Mouse (Mus musculus): ENCODE measurements around the gene Cic. TPM values are rescaled to one million over a fixed set of nuclear protein-coding genes. Genes with fewer than 3 reads are reported as not detected.
A peak's percentile ranks its signal among the peaks of the same experiment; 100 is the strongest.

Cic gene
- 96.1 and 107 TPM in 2 replicates for polyA plus RNA-seq (2012; rRNA removed)

DNA sequence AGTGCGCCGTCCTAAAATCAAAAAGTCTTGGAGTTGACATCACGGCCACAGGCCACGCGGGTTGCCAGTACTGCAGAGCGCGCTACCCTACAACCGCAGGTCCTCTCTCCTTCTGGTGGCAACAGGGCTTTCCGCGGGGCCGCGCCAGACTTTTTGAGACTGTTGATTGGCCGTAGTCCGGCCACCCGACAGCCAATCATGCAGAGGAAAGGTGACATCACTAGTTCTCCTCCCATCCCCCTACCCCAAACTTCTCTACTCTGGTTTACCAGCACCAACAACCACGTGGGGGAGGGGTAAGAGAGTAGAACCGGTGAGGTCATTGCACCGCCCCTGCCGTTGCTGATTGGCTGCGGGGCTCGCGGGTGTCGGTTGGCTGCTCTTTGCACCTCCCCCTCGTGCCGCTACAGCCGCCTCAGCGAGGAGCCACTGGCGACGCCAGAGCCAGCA is at the start of gene Cic:
Cic (plus strand) TSS at position 404 of the 450 bp plus-strand sequence.
- TF ChIP-seq POLR2A (IDR thresholded peaks at IDR 0.05; ENCODE audit: borderline replicate concordance, extremely low read depth, low read depth, low read length) (peak; percentile 53; the same call in 1 of the 2 replicates), CTCF (IDR thresholded peaks at IDR 0.05; ENCODE audit: insufficient read depth, low read length) (no peak)
- peak; percentile 99 for DNase-seq
- Histone ChIP-seq H3K4me1 (ENCODE audit: control insufficient read depth, insufficient read depth, low read length) (peaks cover 11% of the 10 kb centered on the region), H3K4me3 (replicated peaks; ENCODE audit: extremely low read depth, low read depth, low read length) (peak within 1 kb of the TSS; percentile 95)
- under 1% methylated on average over 29 of the region's 29 CpGs for WGBS

- WGBS: 2% methylated on average over 53 of the region's 53 CpGs
- TF ChIP-seq POLR2A (IDR thresholded peaks at IDR 0.05; ENCODE audit: borderline replicate concordance, extremely low read depth, low read depth, low read length): no peak; the same call in 1 of the 2 replicates
- no peak for TF ChIP-seq CTCF (IDR thresholded peaks at IDR 0.05; ENCODE audit: insufficient read depth, low read length)
- Histone ChIP-seq H3K4me1 (ENCODE audit: control insufficient read depth, insufficient read depth, low read length) (peaks cover 11% of the 10 kb centered on the region), H3K4me3 (replicated peaks; ENCODE audit: extremely low read depth, low read depth, low read length) (peak overlapping the region; percentile 89)
- peak; percentile 59 for DNase-seq
Observed at GRCm38 (mm10) chr7:25218705-25219415, 48.6 kb upstream of the Cic start.

DNA sequence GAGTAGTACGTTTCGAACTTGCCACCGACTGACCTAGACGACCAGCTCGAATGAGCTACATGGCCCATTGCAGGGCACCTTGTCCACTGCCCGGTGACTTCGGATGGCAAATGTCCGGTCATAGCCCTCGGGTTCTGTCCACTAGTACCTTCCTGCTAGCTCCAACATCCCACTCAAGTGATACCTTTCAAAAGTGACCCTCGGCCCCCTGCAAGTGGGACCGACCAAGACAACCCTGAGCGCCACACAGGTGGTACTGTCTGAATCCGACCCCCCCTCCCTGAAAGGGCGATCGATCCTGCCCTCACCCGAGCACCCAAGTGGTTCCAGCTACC is 48.1 kb upstream of the Cic start:
- under 1% methylated on average over 16 of the region's 16 CpGs for WGBS
- TF ChIP-seq CTCF (IDR thresholded peaks at IDR 0.05; ENCODE audit: insufficient read depth, low read length): no peak
- no peak for TF ChIP-seq POLR2A (IDR thresholded peaks at IDR 0.05; ENCODE audit: borderline replicate concordance, extremely low read depth, low read depth, low read length)
- Histone ChIP-seq H3K4me1 (ENCODE audit: control insufficient read depth, insufficient read depth, low read length) (peaks cover 11% of the 10 kb centered on the region), H3K4me3 (replicated peaks; ENCODE audit: extremely low read depth, low read depth, low read length) (peak overlapping the region; percentile 89)
- no peak for DNase-seq

DNA sequence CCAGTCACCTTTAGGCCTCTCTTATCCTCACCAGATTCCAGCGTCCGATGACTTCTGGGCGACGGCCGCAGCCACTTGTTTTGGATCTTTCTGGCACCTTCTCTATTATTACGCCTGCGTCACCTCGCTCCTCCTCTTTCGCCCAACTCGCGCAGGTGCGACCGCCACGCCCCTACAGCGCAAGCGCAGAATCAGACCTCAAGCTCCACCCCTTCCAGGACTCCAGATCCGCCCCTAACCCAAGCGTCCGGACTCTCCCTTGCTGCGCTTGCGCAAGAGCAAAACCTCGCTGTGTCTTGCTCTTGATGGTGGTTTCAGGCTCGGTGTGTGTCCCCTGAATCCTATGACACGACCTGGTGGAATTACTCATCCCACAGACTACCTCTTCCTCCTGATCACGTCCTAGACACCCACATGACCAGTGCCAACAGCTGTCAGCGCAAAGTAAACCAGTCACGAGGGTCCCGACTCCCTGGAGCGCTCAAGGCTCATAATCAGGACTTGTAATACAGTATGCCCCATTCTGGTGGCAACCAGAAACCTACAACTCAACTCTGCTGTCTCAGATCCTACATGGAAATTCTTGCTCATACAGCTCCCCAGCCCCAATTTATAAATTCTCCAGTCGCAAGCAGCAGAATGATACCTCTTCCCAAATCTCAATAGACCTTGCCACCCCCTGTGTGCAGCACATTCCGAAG is 47.6 kb upstream of the Cic start:
- peaks cover 11% of the 10 kb centered on the region for H3K4me1 ChIP-seq (ENCODE audit: control insufficient read depth, insufficient read depth, low read length)
- H3K4me3 ChIP-seq (replicated peaks; ENCODE audit: extremely low read depth, low read depth, low read length): peak overlapping the region; percentile 89
- DNase-seq: peak; percentile 94
- 4% methylated on average over 31 of the region's 31 CpGs for WGBS
- TF ChIP-seq CTCF (IDR thresholded peaks at IDR 0.05; ENCODE audit: insufficient read depth, low read length): no peak
- 0 out of 2 replicates have a peak, but pooled peaks have one; percentile 87 for TF ChIP-seq POLR2A (IDR thresholded peaks at IDR 0.05; ENCODE audit: borderline replicate concordance, extremely low read depth, low read depth, low read length)

- peak; percentile 48 for DNase-seq
- TF ChIP-seq CTCF (IDR thresholded peaks at IDR 0.05; ENCODE audit: insufficient read depth, low read length) (no peak), POLR2A (IDR thresholded peaks at IDR 0.05; ENCODE audit: borderline replicate concordance, extremely low read depth, low read depth, low read length) (peak; percentile 20; the same call in 1 of the 2 replicates)
- H3K4me3 ChIP-seq (replicated peaks; ENCODE audit: extremely low read depth, low read depth, low read length): peak within 1 kb of the TSS; percentile 89
- WGBS: 1% methylated on average over 20 of the region's 20 CpGs
- peaks cover 11% of the 10 kb centered on the region for H3K4me1 ChIP-seq (ENCODE audit: control insufficient read depth, insufficient read depth, low read length)
Observed at GRCm38 (mm10) chr7:25220457-25221101, 46.9 kb upstream of the Cic start, which contains the start of gene Dedd2. Dedd2 (minus strand) TSS chr7:25220615.

DNA sequence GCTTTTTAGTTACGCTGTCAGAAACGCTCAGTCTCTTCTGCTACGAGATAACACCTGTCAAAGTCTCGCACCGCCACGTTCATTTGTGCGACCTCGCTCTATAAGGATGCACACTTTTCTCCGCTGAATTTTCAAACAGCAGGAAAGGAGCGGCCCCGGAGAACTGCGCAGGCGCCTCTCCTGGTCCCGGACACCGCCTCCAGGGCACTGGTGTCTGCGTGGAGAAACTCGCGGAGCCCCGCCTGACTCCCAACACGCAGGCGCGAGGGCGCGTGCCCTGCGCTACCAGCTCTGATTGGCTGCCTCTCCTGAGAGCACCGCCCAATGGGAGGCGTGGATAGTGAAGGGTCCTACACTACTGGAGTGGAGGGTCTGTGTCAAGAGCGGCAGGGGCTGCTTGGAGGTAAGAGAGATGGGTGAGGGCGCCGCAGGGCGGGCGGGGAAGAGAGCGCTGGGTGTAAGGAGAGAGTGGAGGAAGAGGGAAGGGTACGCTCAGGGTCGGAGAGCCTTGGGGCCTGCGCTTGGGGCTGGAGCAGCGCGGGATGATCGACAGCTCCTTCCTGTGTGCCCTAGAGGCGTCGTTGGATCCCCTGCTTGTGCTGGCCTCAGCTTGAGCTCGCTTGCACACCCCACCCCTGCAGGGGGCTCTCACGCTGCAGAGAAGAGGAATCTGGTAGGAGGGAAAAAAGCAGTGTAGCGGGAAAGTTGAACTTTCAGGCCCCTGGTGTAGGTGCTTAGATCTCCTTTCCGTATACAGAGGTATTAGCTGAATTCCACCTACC is 46.2 kb upstream of the Cic start, which contains the start of gene Zfp526:
Zfp526 (plus strand) TSS at position 324 of the 782 bp plus-strand sequence.
- peak; percentile 96 for DNase-seq

GRCm38 (mm10) chr7:25222275-25222967 is 45.1 kb upstream of the Cic start:
- no peak for TF ChIP-seq POLR2A (IDR thresholded peaks at IDR 0.05; ENCODE audit: borderline replicate concordance, extremely low read depth, low read depth, low read length)
- no peak for TF ChIP-seq CTCF (IDR thresholded peaks at IDR 0.05; ENCODE audit: insufficient read depth, low read length)
- WGBS: 68% methylated on average over 10 of the region's 10 CpGs
- H3K4me3 ChIP-seq (replicated peaks; ENCODE audit: extremely low read depth, low read depth, low read length): no peak overlapping the region
- H3K4me1 ChIP-seq (ENCODE audit: control insufficient read depth, insufficient read depth, low read length): peaks cover 11% of the 10 kb centered on the region
- no peak for DNase-seq

More for the DNA sequence above, 46.2 kb upstream of the Cic start, which contains the start of gene Zfp526:
- H3K4me1 ChIP-seq (ENCODE audit: control insufficient read depth, insufficient read depth, low read length): peaks cover 11% of the 10 kb centered on the region
- WGBS: under 1% methylated on average over 44 of the region's 45 CpGs
- TF ChIP-seq POLR2A (IDR thresholded peaks at IDR 0.05; ENCODE audit: borderline replicate concordance, extremely low read depth, low read depth, low read length) (peak; percentile 78; the same call in 1 of the 2 replicates), CTCF (IDR thresholded peaks at IDR 0.05; ENCODE audit: insufficient read depth, low read length) (no peak)
- peak within 1 kb of the TSS; percentile 83 for H3K4me3 ChIP-seq (replicated peaks; ENCODE audit: extremely low read depth, low read depth, low read length)

All from lung, adult 2 months (tissue).